Mouse (Mus musculus) CH12.LX (cell line): Measurements from ENCODE around the gene Ociad2. TPM values are rescaled to one million over a fixed set of nuclear protein-coding genes. Genes with fewer than 3 reads are reported as not detected.

ENCODE experiments used
- DNase-seq: peaks from one replicate; pipeline ENCODE4 v3.0.0-alpha.2; 2013; ENCODE audit errors: extremely low read depth
- H3K27ac ChIP-seq: 2 replicates; pipeline ENCODE4 v1.5.1; 2012; ENCODE audit warnings: low read depth, mild to moderate bottlenecking, control low read depth, moderate library complexity; ENCODE audit not compliant: insufficient read depth
- H3K27me3 ChIP-seq: replicated peaks from 2 replicates; pipeline ENCODE3; 2012; ENCODE audit warnings: inconsistent platforms
- H3K36me3 ChIP-seq, 2 experiments: replicated peaks in 1 of 2; 2 replicates each; pipeline versions ENCODE3 to v1.6.1; 2012; ENCODE audit warnings: inconsistent platforms in 1 of 2, low read length in 1 of 2, mild to moderate bottlenecking in 1 of 2, mixed read lengths in 1 of 2, moderate library complexity in 1 of 2; ENCODE audit not compliant: control insufficient read depth in 1 of 2, insufficient read depth in 1 of 2
- H3K4me1 ChIP-seq, 2 experiments: 2 replicates each; pipeline ENCODE4 v1.6.1; 2012; ENCODE audit warnings: inconsistent platforms in 1 of 2, moderate library complexity in 1 of 2; ENCODE audit not compliant: insufficient read depth in 2 of 2, control insufficient read depth in 1 of 2
- H3K4me2 ChIP-seq: 2 replicates; pipeline ENCODE4 v1.6.1; 2012; ENCODE audit warnings: low read depth, mild to moderate bottlenecking, control low read depth; ENCODE audit not compliant: poor library complexity, insufficient read depth, severe bottlenecking
- H3K4me3 ChIP-seq, 3 experiments: fragments of 150-350 bp in 1 of 3; sonication (generic) in 1 of 3; replicated peaks in 1 of 3; 2 replicates each; pipeline versions ENCODE3 to v1.5.1; 2011 to 2012; ENCODE audit warnings: low read depth in 2 of 3, low read length in 2 of 3, mild to moderate bottlenecking in 2 of 3, moderate library complexity in 2 of 3, control low read depth in 1 of 3, improper control_type of control experiment in 1 of 3, inconsistent platforms in 1 of 3, mixed read lengths in 1 of 3; ENCODE audit not compliant: poor library complexity in 1 of 3
- H3K79me2 ChIP-seq: replicated peaks from 2 replicates; pipeline ENCODE4 v1.6.1; 2012; ENCODE audit warnings: mild to moderate bottlenecking, moderate library complexity; ENCODE audit not compliant: control insufficient read depth, poor library complexity, insufficient read depth, severe bottlenecking; ENCODE audit errors: extremely low read depth
- H3K9ac ChIP-seq: 2 replicates; pipeline ENCODE4 v1.6.1; 2012; ENCODE audit warnings: low read depth, mild to moderate bottlenecking, control low read depth, moderate library complexity; ENCODE audit not compliant: insufficient read depth
- H3K9me3 ChIP-seq: replicated peaks from 2 replicates; pipeline ENCODE3; 2012; ENCODE audit warnings: low read length, inconsistent platforms, mixed read lengths
- CHD1 ChIP-seq: IDR thresholded peaks from 2 replicates; pipeline ENCODE4 v1.6.1; 2012; ENCODE audit warnings: low read depth, low read length, improper control_type of control experiment, inconsistent platforms
- E2F4 ChIP-seq: IDR thresholded peaks from 2 replicates; pipeline ENCODE4 v1.6.1; 2011; ENCODE audit warnings: low read depth, low read length, improper control_type of control experiment; ENCODE audit not compliant: insufficient replicate concordance
- ELF1 ChIP-seq: IDR thresholded peaks from 2 replicates; pipeline ENCODE4 v1.6.1; 2014; ENCODE audit warnings: low read depth, mild to moderate bottlenecking, inconsistent platforms, low read length, improper control_type of control experiment
- EP300 ChIP-seq: IDR thresholded peaks from 2 replicates; pipeline ENCODE4 v1.6.1; 2011; ENCODE audit warnings: low read length, improper control_type of control experiment
- IRF4 ChIP-seq: IDR thresholded peaks from 2 replicates; pipeline ENCODE4 v1.6.1; 2014; ENCODE audit warnings: low read depth, mild to moderate bottlenecking, inconsistent platforms, low read length, improper control_type of control experiment
- JUN ChIP-seq: IDR thresholded peaks from 2 replicates; pipeline ENCODE4 v1.6.1; 2011; ENCODE audit warnings: low read depth, mild to moderate bottlenecking, low read length, improper control_type of control experiment, moderate library complexity; ENCODE audit not compliant: insufficient read depth
- JUND ChIP-seq: conservative IDR thresholded peaks from 2 replicates; pipeline ENCODE4 v1.6.1; 2011; ENCODE audit warnings: low read depth, low read length, improper control_type of control experiment
- MAFK ChIP-seq: IDR thresholded peaks from 2 replicates; pipeline ENCODE4 v1.6.1; 2011; ENCODE audit warnings: low read length, improper control_type of control experiment; ENCODE audit not compliant: insufficient replicate concordance
- MAX ChIP-seq: IDR thresholded peaks from 2 replicates; pipeline ENCODE4 v1.6.1; 2011; ENCODE audit warnings: low read length, improper control_type of control experiment
- MEF2A ChIP-seq: IDR thresholded peaks from 2 replicates; pipeline ENCODE4 v1.6.1; 2014; ENCODE audit warnings: low read depth, mild to moderate bottlenecking, inconsistent platforms, low read length, improper control_type of control experiment, borderline replicate concordance
- MXI1 ChIP-seq: IDR thresholded peaks from 2 replicates; pipeline ENCODE4 v1.6.1; 2011; ENCODE audit warnings: mild to moderate bottlenecking, low read depth, low read length, improper control_type of control experiment
- MYC ChIP-seq: IDR thresholded peaks from 2 replicates; pipeline ENCODE4 v1.6.1; 2011; ENCODE audit warnings: low read depth, mild to moderate bottlenecking, improper control_type of control experiment, low read length
- NELFE ChIP-seq: IDR thresholded peaks from 2 replicates; pipeline ENCODE4 v1.6.1; 2011; ENCODE audit warnings: low read depth, low read length, improper control_type of control experiment
- TBP ChIP-seq: conservative IDR thresholded peaks from 2 replicates; pipeline ENCODE4 v1.6.1; 2011; ENCODE audit warnings: low read depth, low read length, improper control_type of control experiment
- UBTF ChIP-seq: IDR thresholded peaks from 2 replicates; pipeline ENCODE4 v1.6.1; 2012; ENCODE audit warnings: low read depth, mild to moderate bottlenecking, inconsistent platforms, low read length, improper control_type of control experiment, moderate library complexity
- ZC3H11A ChIP-seq: IDR thresholded peaks from 2 replicates; pipeline ENCODE4 v1.6.1; 2012; ENCODE audit warnings: low read depth, mild to moderate bottlenecking, inconsistent platforms, low read length, improper control_type of control experiment
- ZMIZ1 ChIP-seq: IDR thresholded peaks from 2 replicates; pipeline ENCODE4 v1.6.1; 2012; ENCODE audit warnings: low read depth, mild to moderate bottlenecking, inconsistent platforms, low read length, improper control_type of control experiment
- ZNF384 ChIP-seq: IDR thresholded peaks from 2 replicates; pipeline ENCODE4 v1.6.1; 2012; ENCODE audit warnings: low read depth, low read length, improper control_type of control experiment, inconsistent platforms
- dilution Hi-C: fragments of 300-500 bp; cut with MboI; formaldehyde crosslinking; loops from 2 replicates; pipeline ENCODE4 v1.14.3; 2020; ENCODE audit warnings: low sequenced_read_pairs; ENCODE audit not compliant: extremely low pct_unique_long_range_greater_than_20kb, extremely low pct_ligation_motif_present
- in situ Hi-C: fragments of 300-500 bp; cut with MboI; formaldehyde crosslinking; loops from 3 replicates; pipeline ENCODE4 v1.14.3; 2019; ENCODE audit warnings: low sequenced_read_pairs, low pct_ligation_motif_present, low pct_unique_long_range_greater_than_20kb, mixed read lengths
- polyA plus RNA-seq: library from polyadenylated mRNA; unstranded; fragments of >175 nt; gene quantifications from 2 replicates; pipeline ENCODE4 v1.2.1, GENCODE M21; 2012; ENCODE audit warnings: low read depth; ENCODE audit not compliant: insufficient read length
- total RNA-seq, 2 experiments: library from RNA; depleted of rRNA; stranded (reverse); fragments of 300-350 nt in 1 of 2; fragments of >200 nt in 1 of 2; gene quantifications; 2 replicates each; pipeline ENCODE4 v1.2.3; 2012 to 2014

Gene Ociad2
- total and polyA plus RNA-seq, 3 experiments: 2.3 to 5.3 (median 4.4) TPM

DNA sequence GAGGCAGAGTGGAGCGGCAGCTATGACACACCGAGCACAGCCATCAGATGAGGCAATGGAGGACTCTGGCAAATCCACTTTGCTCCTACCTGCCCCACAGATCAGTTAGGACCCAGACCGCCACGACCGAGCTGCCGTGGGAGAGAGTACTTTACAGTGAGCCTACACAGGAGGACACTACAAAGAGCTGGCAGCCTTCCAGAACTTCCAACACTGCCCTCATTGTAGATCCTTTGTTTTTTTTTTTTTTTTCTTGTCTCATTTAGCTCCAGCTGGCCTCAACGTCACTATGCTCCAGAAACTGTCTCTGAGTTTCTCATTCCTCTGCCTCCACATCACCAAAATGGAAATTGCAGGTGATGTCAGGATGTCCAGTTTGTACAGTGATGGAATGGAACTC lies 12.7 kb upstream of the Ociad2 start:
- H3K9ac ChIP-seq: no peak overlapping the region
- no peak for DNase-seq
- no peaks in the 10 kb centered on the region for H3K79me2 ChIP-seq
- dilution Hi-C loops: no loop called here
- H3K4me3 ChIP-seq: no peak overlapping the region
- 0 out of 4 replicates have a peak, but pooled peaks cover 0 to 3% of the 10 kb centered on the region in 2 experiments for H3K4me1 ChIP-seq
- H3K9me3 ChIP-seq: no peaks in the 10 kb centered on the region
- TF ChIP-seq MXI1 (no peak), JUN (no peak)
- H3K27me3 ChIP-seq: no peaks in the 10 kb centered on the region
- no peak overlapping the region for H3K27ac ChIP-seq
- no peaks in the 10 kb centered on the region for H3K36me3 ChIP-seq
- H3K4me2 ChIP-seq: no peak overlapping the region
- in situ Hi-C loops: no loop called here

DNA sequence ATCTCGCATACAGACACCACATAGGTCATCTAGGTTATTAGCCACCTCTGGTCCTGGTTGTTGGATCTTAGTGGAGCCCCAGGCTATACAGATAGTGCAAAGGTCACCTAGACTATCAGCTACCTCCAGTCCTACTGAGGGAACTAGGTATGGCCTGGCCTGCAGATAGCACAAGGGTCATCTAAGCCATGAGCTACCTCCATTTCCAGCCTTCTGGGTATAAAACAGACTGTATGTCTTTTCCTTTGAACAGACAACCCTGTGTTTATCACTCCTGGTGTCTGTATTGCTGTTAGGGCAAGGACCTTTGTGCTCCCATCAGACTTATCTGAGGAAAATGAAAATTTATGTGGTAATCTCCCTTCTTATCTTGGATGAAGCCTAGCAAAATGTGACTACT lies 11.0 kb upstream of the Ociad2 start:
- Histone ChIP-seq H3K27me3 (no peaks in the 10 kb centered on the region), H3K4me2 (no peak overlapping the region), H3K9ac (no peak overlapping the region), H3K4me1 (0 out of 4 replicates have a peak, but pooled peaks cover 0 to 3% of the 10 kb centered on the region in 2 experiments), H3K36me3 (no peaks in the 10 kb centered on the region), H3K9me3 (no peaks in the 10 kb centered on the region), H3K79me2 (no peaks in the 10 kb centered on the region), H3K4me3 (no peak overlapping the region), H3K27ac (no peak overlapping the region)
- dilution Hi-C loops: no loop called here
- TF ChIP-seq MEF2A (no peak), JUND (no peak), ZMIZ1 (no peak), MYC (no peak), MXI1 (no peak), ELF1 (no peak), ZNF384 (no peak), NELFE (no peak), IRF4 (no peak), CHD1 (no peak), TBP (no peak), MAFK (no peak), ZC3H11A (no peak)
- no peak for DNase-seq
- in situ Hi-C loops: no loop called here

DNA sequence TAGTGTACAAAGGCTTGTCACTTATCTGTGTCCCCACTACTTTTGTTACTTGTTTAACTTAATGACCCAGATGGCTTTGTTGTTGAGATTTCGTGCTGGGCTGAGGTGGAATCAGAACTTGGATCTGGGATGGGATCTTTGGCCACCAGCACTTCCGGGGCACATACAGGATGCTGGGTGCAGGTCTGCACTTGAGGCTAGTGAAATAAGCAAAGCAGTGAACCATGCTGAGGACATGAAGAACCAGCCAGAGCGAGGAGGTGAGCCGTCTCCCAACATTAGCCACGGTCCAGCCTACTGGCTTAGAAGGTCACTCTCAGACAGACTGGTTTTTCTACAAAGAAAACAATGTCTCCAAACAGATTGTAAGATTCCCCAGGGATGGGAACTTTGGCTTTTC lies 8.7 kb upstream of the Ociad2 start:
- dilution Hi-C loops: no loop called here
- Histone ChIP-seq H3K27ac (no peak overlapping the region), H3K79me2 (no peaks in the 10 kb centered on the region), H3K36me3 (no peaks in the 10 kb centered on the region), H3K4me2 (no peak overlapping the region), H3K9ac (no peak overlapping the region), H3K4me1 (peaks cover 7 to 17% of the 10 kb centered on the region in 2 experiments), H3K27me3 (no peaks in the 10 kb centered on the region), H3K9me3 (no peaks in the 10 kb centered on the region), H3K4me3 (no peak overlapping the region)
- in situ Hi-C loops: no loop called here
- no peak for DNase-seq
- TF ChIP-seq ZC3H11A (no peak), UBTF (no peak), MAX (no peak), EP300 (no peak), E2F4 (no peak)
